Mouse (Mus musculus) urinary bladder, postnatal 36 days (tissue): ENCODE data around the gene Pum1.

ENCODE experiments used
- DNase-seq, 2 experiments: peaks; one replicate each; pipeline ENCODE4 v3.0.0; 2022; ENCODE audit warnings: low spot score in 2 of 2, mixed read lengths in 1 of 2

Gene Pum1

GRCm38 (mm10) chr4:130813958-130814357, 150.8 kb downstream of the Pum1 start:
- DNase-seq = no peak

GRCm38 (mm10) chr4:130814742-130815330, 151.7 kb downstream of the Pum1 start:
- no peak for DNase-seq

- DNase-seq = no peak
Observed at GRCm38 (mm10) chr4:130815860-130816259, 152.7 kb downstream of the Pum1 start.

GRCm38 (mm10) chr4:130819806-130820205, 156.7 kb downstream of the Pum1 start:
- DNase-seq = no peak

- no peak for DNase-seq
Observed at GRCm38 (mm10) chr4:130820594-130821255, 157.6 kb downstream of the Pum1 start.

GRCm38 (mm10) chr4:130828851-130829673, 165.9 kb downstream of the Pum1 start:
- no peak for DNase-seq
